Mouse (Mus musculus) heart, embryonic 16.5 days (tissue): ENCODE data around the gene Sgms1. TPM values are rescaled to one million over a fixed set of nuclear protein-coding genes. Genes with fewer than 3 reads are reported as not detected.
A peak's percentile ranks its signal among the peaks of the same experiment; 100 is the strongest.

Source experiments
- ATAC-seq: fragments of 200-750 bp; cut with Nextera tagmentation; replicated peaks from 2 replicates; pipeline ENCODE4 v1.8.0; 2017; ENCODE audit warnings: moderate number of reproducible peaks; ENCODE audit not compliant: insufficient read depth, low FRiP score; ENCODE audit errors: extremely low read depth
- H3K27ac ChIP-seq: fragments of 300-500 bp; sonication (generic); 2 replicates; pipeline ENCODE4 v1.5.1; 2014; ENCODE audit warnings: mild to moderate bottlenecking, low read length, control low read depth, moderate library complexity
- H3K27me3 ChIP-seq: fragments of 300-500 bp; sonication (generic); 2 replicates; pipeline ENCODE4 v1.6.1; 2014; ENCODE audit warnings: low read length, mixed read lengths; ENCODE audit not compliant: control insufficient read depth, insufficient read depth
- H3K36me3 ChIP-seq: fragments of 300-500 bp; sonication (generic); 2 replicates; pipeline ENCODE4 v1.6.1; 2014; ENCODE audit not compliant: control insufficient read depth, insufficient read depth
- H3K4me1 ChIP-seq: fragments of 300-500 bp; sonication (generic); 2 replicates; pipeline ENCODE4 v1.6.1; 2014; ENCODE audit warnings: low read length, mixed read lengths; ENCODE audit not compliant: control insufficient read depth, insufficient read depth
- H3K4me2 ChIP-seq: fragments of 300-500 bp; sonication (generic); 2 replicates; pipeline ENCODE4 v1.6.1; 2014; ENCODE audit warnings: low read depth, mild to moderate bottlenecking, control low read depth, low read length
- H3K4me3 ChIP-seq: fragments of 300-500 bp; sonication (generic); 2 replicates; pipeline ENCODE4 v1.5.1; 2014; ENCODE audit warnings: mild to moderate bottlenecking, control low read depth, low read length
- H3K9ac ChIP-seq: fragments of 300-500 bp; sonication (generic); 2 replicates; pipeline ENCODE4 v1.6.1; 2014; ENCODE audit warnings: low read length, control low read depth
- H3K9me3 ChIP-seq: fragments of 300-500 bp; sonication (generic); replicated peaks from 2 replicates; pipeline ENCODE4 v1.6.1; 2016; ENCODE audit warnings: low read length; ENCODE audit not compliant: control insufficient read depth
- WGBS: fragments of 180-500 bp; shearing (Covaris S2); extraction: QIAGEN DNeasy Blood & Tissue Kit; methylation state at CpG from one replicate; pipeline ENCODE4 v1.1.7; 2014; 5-methylcytosine and 5-hydroxymethylcytosine counted together
- polyA plus RNA-seq: library from polyadenylated mRNA; unstranded; fragments of >200 nt; fragmentation: Nextera tagmentation; extraction: Ambion mirVana; gene quantifications from 2 replicates; pipeline ENCODE4 v1.2.1, GENCODE M21; 2015

Gene Sgms1
- polyA plus RNA-seq, 1 experiment from 2014 or later = 40.1 TPM

DNA sequence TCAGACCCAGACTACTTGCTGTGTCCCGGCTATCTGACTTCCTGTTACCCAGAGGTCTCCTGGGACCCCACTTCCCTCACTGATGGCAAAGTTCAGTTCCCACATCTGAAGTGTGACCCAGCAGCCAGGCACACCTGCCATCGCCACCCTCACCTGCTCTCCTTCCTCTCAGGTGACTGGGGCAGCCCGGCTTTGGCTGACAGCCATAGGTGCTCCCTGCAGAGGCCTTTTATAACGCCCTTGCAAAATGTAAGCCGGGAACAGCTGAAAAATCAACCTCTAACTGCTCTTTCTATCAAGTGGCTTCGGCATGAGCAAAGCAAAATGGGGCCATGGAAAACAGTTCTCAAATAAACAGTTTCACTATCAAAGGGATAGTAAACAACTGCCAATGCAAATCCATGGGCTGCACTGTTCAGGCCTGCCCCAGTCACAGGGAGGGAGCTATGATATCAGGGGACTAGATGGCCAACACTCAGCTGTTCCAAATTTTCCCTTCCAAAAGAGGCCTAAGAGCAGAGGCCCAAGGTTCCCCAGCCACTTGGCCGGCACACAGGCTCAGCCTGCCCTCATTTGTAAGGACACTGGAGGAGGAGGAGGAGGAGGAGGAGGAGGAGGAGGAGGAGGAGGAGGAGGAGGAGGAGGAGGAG is 12.5 kb downstream of the Sgms1 start:
- Histone ChIP-seq H3K27me3 (no peaks in the 10 kb centered on the region), H3K27ac (peak overlapping the region; percentile 64), H3K4me2 (0 out of 2 replicates have a peak overlapping the region, but pooled peaks have one; percentile 28), H3K9ac (peak overlapping the region; percentile 33), H3K4me3 (no peak overlapping the region), H3K9me3 (no peaks in the 10 kb centered on the region), H3K4me1 (peaks cover 69% of the 10 kb centered on the region), H3K36me3 (no peaks in the 10 kb centered on the region)
- ATAC-seq = peak; percentile 46; the same call in 1 of the 2 replicates
- WGBS = 40% methylated on average over 7 of the region's 7 CpGs

DNA sequence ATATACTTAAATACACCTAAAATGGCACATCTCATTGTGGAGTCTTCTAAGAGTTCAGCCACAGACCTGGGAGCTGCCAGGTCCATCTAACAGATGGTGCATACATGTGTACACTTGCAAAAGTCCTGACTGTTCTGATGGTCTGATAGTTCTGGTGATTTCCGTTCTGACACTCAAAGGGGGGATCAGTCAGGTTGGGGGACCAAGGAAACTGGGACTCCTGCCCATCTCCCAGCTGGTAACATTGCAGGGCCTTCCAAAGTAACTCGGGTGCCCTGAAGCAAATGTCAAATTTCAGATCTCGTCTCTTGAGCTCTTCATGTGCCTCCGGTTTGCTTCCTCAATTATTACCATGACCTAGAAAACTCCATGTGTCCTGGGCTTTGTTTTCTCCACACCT is 13.5 kb downstream of the Sgms1 start:
- Histone ChIP-seq H3K9me3 (no peaks in the 10 kb centered on the region), H3K27me3 (no peaks in the 10 kb centered on the region), H3K9ac (no peak overlapping the region), H3K27ac (no peak overlapping the region), H3K4me3 (no peak overlapping the region), H3K4me2 (no peak overlapping the region), H3K36me3 (no peaks in the 10 kb centered on the region), H3K4me1 (peaks cover 68% of the 10 kb centered on the region)
- whole genome bisulfite sequencing = 85% methylated on average over 4 of the region's 4 CpGs
- no peak for ATAC-seq

DNA sequence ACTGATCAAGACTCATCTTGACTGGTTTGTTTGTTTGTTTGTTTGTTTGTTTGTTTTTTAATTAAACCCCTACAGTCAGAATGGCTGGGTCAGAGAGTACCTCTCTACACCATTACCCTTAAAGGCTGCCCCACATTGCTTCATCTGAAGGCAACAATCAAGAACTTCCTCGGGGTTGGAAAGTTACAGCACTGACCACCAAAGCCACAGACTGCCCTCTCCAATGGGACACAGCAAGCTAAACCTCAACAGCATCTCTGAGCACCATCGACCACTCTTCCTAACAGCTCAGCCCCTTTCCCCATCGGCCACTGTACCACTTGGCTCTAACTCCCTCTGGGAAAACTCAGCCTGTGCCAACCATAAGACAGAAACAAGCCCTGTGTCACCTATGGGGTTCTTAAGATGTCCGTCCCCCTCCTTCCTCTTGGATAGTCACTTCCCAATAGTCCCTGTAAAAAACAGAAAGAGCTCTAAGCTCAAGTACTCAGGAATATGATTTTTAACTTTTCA is 14.0 kb downstream of the Sgms1 start:
- WGBS = 88% methylated on average over 4 of the region's 4 CpGs
- Histone ChIP-seq H3K4me1 (peaks cover 64% of the 10 kb centered on the region), H3K4me2 (no peak overlapping the region), H3K27ac (no peak overlapping the region), H3K9ac (no peak overlapping the region), H3K4me3 (no peak overlapping the region), H3K9me3 (no peaks in the 10 kb centered on the region), H3K27me3 (no peaks in the 10 kb centered on the region), H3K36me3 (no peaks in the 10 kb centered on the region)
- no peak for ATAC-seq

DNA sequence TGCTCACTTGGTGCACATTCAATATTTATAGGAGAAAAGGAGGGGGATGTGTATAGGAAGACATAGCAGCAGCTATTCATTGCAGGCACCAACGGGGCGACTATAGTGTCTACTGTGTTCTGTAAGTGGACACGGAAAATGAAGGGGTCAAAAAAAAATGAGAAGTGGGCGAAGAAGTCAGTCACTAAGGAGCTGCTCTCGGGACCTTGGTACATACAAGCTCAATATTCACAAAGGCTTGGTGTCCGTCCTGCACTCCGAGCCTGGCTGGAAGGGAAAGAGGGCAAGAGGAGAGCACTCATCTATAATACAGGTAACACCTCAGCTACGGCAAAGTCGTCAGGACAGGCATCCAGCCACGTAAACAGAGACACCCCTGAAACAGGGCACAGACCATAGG is 14.8 kb downstream of the Sgms1 start:
- H3K4me2 ChIP-seq = no peak overlapping the region
- no peaks in the 10 kb centered on the region for H3K27me3 ChIP-seq
- WGBS = 94% methylated on average over 10 of the region's 10 CpGs
- no peak for ATAC-seq
- no peak overlapping the region for H3K9ac ChIP-seq
- H3K9me3 ChIP-seq = no peaks in the 10 kb centered on the region
- H3K27ac ChIP-seq = no peak overlapping the region
- H3K4me1 ChIP-seq = peaks cover 62% of the 10 kb centered on the region
- no peak overlapping the region for H3K4me3 ChIP-seq
- H3K36me3 ChIP-seq = no peaks in the 10 kb centered on the region

DNA sequence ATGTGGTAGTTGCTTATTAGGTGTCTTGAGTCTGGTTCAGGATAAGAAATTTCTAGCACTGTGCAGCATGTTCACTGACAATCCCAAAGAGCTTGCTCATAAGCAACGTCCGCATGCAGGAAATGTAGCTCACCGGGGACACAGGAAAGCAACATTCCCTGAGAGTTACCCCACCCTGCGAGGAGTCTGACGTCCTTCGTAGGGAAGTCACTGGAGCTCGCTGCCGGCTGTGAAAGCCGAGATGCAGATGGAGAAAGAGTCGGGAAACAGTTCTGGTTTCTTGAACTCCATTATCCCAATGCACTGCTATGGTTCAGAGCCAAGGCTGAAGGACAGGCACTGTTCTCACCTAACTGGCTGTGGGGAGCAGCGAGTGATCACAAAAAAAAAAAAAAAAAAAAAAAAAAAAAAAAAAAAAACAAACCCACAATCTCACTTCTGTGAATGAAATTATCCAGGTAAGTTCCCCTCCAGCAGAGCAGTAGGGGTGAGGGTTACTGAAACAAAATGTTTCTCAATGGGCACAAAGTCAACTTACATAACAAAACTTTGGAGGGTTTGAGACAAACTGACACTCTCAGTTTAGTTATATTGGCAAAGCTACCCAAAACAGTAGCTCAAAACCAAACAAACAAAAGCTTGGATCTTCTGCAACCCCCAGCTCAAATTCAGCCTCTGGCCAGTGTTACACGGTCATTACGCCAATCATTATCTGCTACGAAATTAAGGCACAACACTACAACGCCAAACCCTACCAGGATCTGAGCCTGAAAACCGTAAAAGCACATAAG is 15.5 kb downstream of the Sgms1 start:
- Histone ChIP-seq H3K27me3 (no peaks in the 10 kb centered on the region), H3K9me3 (no peaks in the 10 kb centered on the region), H3K4me2 (no peak overlapping the region; the same call in 1 of the 2 replicates), H3K36me3 (no peaks in the 10 kb centered on the region), H3K27ac (peak overlapping the region; percentile 46), H3K4me1 (peaks cover 55% of the 10 kb centered on the region), H3K4me3 (no peak overlapping the region), H3K9ac (peak overlapping the region; percentile 15; the same call in 1 of the 2 replicates)
- 60% methylated on average over 16 of the region's 16 CpGs for WGBS
- no peak for ATAC-seq

DNA sequence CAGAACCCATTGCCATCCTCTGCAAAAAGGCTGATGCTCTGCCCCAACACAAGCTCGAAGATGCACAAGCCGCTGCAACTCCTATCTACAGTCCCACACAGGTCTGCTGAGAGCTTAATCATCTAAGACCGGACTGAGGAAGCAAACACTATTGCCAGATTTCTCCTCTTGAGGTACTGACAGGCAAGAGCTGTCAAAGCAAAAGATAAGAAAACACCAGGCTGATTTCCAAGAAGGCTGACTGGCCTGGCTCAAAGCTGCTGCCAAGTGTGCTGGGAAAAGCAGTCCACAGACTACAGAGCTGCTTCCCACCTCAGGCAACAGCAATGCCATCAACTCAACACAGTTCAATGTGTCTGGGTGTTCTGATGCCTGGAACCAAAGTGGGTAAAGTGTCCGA is 17.1 kb downstream of the Sgms1 start:
- peak; percentile 89 for ATAC-seq
- WGBS = 16% methylated on average over 4 of the region's 4 CpGs
- H3K27ac ChIP-seq = peak overlapping the region; percentile 83
- H3K9ac ChIP-seq = no peak overlapping the region
- no peaks in the 10 kb centered on the region for H3K36me3 ChIP-seq
- H3K4me3 ChIP-seq = peak overlapping the region; percentile 19; the same call in 1 of the 2 replicates
- no peaks in the 10 kb centered on the region for H3K27me3 ChIP-seq
- H3K4me1 ChIP-seq = peaks cover 38% of the 10 kb centered on the region
- peak overlapping the region; percentile 32 for H3K4me2 ChIP-seq
- H3K9me3 ChIP-seq = no peaks in the 10 kb centered on the region

DNA sequence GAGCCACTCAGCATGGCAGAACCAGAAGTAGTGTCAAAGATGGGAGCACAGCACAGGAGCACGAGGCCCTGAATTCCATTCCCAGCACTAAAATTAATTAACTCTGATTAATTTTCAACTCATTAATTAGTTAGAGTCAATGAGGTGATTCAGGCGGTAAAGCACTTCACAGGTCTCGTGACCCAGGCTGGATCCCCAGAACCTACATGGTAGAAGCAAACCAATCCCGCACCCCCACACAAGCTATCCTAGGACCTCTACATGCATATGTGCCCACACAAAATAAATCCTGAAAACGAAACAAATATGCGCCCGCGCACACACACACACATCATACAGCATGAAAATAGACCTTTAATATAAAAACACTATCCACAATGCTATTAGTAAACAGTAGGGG is 22.2 kb downstream of the Sgms1 start:
- Histone ChIP-seq H3K9me3 (0 out of 2 replicates have a peak, but pooled peaks cover 2% of the 10 kb centered on the region), H3K4me2 (no peak overlapping the region), H3K9ac (no peak overlapping the region), H3K4me1 (peaks cover 13% of the 10 kb centered on the region), H3K36me3 (no peaks in the 10 kb centered on the region), H3K4me3 (no peak overlapping the region), H3K27me3 (no peaks in the 10 kb centered on the region), H3K27ac (no peak overlapping the region)
- no peak for ATAC-seq
- 97% methylated on average over 8 of the region's 8 CpGs for WGBS

DNA sequence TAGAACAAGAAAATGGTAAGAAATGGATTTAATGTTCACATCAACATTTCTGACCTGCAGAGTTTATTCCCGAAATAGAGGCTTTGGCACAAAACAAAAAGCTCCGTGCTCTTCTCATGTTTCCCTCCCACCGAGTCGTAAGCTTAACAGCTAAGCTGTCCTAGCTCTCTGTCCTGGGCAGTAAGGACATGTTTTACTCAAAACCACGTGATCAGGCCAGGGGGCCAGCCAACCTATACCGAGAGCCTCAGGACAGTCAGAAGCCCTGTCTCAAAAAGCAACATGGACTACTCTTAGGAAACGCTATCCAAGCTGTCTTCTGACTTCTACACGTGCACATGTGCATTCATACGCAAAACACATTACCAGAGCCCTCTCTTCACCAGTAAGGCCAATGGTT is 23.1 kb downstream of the Sgms1 start:
- H3K27ac ChIP-seq = no peak overlapping the region
- H3K36me3 ChIP-seq = no peaks in the 10 kb centered on the region
- no peak overlapping the region for H3K4me2 ChIP-seq
- H3K9ac ChIP-seq = no peak overlapping the region
- H3K4me3 ChIP-seq = no peak overlapping the region
- no peak for ATAC-seq
- 0 out of 2 replicates have a peak, but pooled peaks cover 2% of the 10 kb centered on the region for H3K9me3 ChIP-seq
- 75% methylated on average over 9 of the region's 9 CpGs for WGBS
- peaks cover 13% of the 10 kb centered on the region; the same call in 1 of the 2 replicates for H3K4me1 ChIP-seq
- no peaks in the 10 kb centered on the region for H3K27me3 ChIP-seq

DNA sequence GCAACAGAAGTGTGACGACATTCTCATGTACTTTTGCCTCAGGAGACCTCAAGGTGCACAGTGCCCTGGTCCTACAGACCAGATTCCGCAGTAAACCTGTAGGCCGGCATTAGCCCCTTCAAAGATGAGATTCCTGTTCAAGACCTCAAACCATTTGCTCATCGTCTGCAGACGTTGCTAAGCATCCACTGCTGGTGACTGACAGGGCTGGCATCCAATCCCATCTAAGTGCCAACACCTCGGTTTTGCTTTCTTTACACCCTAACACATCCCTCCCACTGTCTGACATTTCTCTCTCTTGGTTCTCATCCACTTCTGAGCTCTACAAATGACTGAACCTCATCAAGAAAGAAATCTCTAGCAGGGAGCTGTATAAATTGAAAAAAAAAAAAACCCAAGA is 24.4 kb downstream of the Sgms1 start:
- Histone ChIP-seq H3K9me3 (0 out of 2 replicates have a peak, but pooled peaks cover 2% of the 10 kb centered on the region), H3K9ac (no peak overlapping the region), H3K4me1 (peaks cover 22% of the 10 kb centered on the region), H3K4me2 (no peak overlapping the region), H3K4me3 (no peak overlapping the region), H3K27ac (no peak overlapping the region), H3K27me3 (no peaks in the 10 kb centered on the region), H3K36me3 (no peaks in the 10 kb centered on the region)
- 78% methylated on average over 6 of the region's 6 CpGs for WGBS
- ATAC-seq = no peak
